Mouse (Mus musculus): ENCODE results near the gene Gab1. TPM values are rescaled to one million over a fixed set of nuclear protein-coding genes. Genes with fewer than 3 reads are reported as not detected.
A peak's percentile ranks its signal among the peaks of the same experiment; 100 is the strongest.

Gene Gab1
- total RNA-seq, 2 experiments from 2014 or later, result 52.2 to 58.7 TPM

DNA sequence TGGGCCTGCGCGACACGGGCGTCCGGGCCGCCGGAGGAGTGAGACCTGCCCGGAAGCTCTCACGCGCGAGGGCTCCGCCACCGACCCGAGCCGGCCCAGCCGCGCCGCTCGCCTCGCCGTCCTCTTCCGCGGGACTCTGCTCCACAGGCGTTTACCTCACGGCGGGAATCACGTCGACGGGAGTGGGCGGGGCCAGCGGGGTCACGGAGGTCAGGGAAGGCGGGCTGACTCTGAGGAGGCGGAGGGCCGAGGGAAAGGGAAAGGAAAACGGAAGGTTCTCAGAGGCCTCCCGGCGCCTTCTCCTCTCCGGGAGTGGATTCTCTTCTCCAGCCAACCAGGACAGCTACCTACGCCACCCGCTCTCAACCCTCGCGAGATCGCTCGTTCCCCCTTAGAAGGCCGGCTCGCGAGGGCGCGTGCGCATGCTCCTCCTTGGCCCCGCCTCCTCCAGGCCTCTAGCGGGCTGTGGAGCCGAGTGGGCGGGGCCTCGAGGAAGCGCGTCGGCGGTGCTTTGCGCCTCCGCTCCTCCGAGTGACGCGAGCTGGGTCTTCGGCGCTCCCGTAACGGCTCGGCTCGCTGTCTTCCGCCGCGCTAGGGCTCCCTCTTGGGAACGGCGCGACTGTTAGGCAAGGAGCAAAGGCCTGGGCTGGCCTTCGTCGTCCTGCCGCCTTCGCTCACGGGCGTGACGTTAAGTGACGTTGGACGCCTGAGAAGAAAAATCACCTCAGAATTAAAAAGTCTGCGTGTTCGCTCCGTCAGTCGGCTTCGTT lies 141.0 kb downstream of the Gab1 start, which contains the start of gene Smarca5:
TSS of gene Smarca5 (minus strand) at position 343 of the 770 bp plus-strand sequence.
- peak; percentile 97 for DNase-seq

DNA sequence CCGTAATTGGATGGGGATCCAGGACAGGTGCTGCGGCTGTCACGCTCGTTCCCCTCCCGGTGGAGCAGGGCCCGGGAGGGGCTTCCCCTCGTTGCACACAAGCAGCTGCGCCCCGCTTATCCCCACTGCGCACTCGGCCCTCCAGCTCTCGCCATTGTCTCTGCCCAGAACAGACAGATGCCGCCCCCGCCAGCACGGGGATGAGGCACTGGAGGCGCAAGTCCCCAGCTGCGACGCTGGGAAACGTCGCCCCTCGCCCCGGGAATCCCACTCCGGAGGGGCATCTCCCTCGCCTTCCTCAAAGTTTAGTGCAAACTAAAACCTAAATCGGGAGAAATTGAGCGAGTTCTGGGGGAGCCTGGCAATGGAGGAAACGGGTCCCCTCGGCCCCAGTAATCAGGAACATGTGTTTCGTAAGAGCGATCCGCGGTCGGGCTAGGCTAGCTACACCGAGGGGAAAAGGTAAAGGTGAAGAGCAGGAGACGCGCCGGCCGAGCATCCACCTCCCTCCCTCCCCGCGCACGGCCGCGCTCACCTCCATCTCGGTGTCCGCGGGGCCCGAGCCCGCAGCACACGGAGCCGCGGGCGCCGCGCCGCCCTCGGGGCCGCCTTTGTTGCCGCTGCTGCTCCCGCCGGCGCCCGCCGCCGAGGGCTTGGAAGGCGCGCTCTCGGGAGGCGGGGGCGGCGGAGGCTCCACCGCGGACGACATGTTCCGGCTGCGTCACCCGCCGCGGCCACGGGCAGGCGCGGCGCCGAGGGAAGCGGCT lies 141.7 kb downstream of the Gab1 start:
- DNase-seq, result peak; percentile 55

DNA sequence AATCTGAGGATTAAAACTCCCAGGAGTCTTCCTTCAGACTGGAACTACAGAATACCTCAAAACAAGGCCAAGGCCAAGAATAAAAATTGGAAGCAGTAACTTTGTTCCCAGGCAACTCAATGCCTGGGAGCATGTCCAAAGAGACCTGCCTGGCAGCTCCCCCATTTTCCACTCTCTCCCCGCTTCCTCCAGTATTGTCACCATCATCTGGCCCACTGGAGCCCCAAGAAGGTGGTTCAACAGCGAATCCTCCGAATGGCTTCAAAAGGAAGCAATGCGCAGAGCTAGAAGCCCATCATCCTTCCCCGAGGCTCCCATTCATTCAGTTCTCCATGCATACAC lies 142.3 kb downstream of the Gab1 start:
- peak; percentile 47 for DNase-seq

DNA sequence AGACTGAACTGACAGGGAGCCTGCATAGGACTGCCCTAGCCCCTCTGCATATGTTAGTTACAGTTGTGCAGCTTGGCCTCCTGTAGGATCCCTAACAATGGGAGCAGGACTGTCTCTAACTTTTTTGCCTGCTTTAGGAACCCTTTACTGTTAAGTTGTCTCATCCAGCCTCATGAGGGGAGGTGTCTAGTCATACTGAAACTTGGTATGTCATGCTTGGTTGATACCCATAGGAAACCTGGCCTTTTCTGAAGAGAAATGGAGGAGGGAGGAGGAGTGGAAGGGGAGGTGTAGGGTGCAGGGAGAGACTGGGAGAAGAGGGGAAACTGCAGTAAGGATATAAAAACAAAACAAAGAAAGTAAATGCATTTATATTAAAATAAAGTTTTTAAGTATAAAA lies 148.0 kb downstream of the Gab1 start:
- no peak for DNase-seq

DNA sequence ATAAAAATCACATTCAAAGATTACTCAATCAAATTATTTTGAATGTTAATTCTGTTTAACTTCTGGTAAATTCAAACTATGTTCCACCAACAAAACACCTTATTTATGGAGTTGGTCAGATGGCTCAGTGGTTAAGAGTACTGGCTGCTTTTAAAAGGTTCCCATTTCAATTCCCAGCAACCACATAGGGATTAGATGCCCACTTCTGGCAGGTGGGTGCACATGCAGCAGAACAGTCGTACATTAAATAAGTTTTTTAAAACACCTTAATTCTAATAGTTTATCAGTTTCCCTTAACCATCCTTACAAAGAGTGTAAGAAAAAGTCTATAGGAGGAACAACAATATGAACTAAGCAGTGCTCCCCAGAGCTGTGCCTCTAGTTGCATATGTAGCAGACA lies 165.9 kb downstream of the Gab1 start:
- DNase-seq, result no peak

Other genes starting within 250 kb of the Gab1 start
- 10 to 100 TPM; 43.4 to 44.8 TPM for gene Smarca5, start 141.0 kb downstream of the Gab1 start, total RNA-seq (2021)
- gene Usp38, start 134.4 kb upstream of the Gab1 start, total RNA-seq (2021), result 10 to 100 TPM; 21.6 to 22.3 TPM

Data from heart, postnatal 4 days (tissue).